ENCODE assay signal across 8 mouse cellular contexts in the genomic region with DNA sequence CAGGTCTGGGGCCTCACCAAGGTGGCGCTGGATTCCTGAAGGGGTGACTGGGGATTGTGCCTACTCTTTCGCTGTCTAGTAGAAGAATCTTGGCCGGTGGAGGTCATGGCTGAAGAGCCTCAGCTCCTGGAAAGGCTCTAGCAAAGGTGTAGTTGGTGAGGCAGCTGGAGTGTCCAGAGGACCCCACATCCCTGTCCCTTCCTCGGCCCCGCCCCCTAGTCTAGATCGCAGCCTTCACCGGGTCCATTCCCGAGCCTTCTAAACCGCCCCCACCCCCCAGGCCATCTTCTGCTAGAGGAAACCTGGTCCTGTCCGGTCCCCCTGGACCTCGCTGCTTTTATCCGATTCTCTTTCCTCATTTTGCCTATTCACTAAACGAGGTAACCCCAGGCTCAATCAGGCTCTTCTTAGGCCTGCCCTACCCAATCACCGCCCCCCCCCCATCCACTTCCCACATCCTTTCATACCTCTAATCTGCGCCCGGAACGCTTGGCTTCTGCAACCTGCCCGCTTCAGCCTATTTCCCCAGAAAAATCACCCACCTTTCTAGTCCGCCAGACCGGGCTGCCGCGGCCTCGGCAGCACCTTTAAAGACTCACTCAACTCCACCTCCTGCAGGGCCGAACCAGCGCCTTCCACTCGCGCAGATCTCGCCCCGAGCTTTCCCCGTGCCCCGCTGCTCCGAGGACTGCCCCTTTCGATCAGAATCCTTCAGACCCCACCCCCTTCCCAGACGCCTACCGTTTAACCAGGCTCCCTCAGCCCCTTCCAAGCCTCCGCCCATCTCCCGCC. TPM values are rescaled to one million over a fixed set of nuclear protein-coding genes. Genes with fewer than 3 reads are reported as not detected.
DNase-seq lines count a peak whose midpoint lies in the region; ATAC-seq and TF ChIP-seq lines count a peak whose summit lies in the region.

A gene (minus strand): TSS at position 782 of the 792 bp plus-strand sequence.

- H3K36me3 ChIP-seq in hindbrain, embryonic 13.5 days: peaks cover 13% of the 10 kb centered on the region
- H3K36me3 ChIP-seq in neural tube, embryonic 11.5 days (ENCODE audit: control insufficient read depth, insufficient read depth, low read length): no peaks in the 10 kb centered on the region

- H3K4me1 ChIP-seq in hindbrain, embryonic 13.5 days (replicated peaks): peaks cover 10% of the 10 kb centered on the region
- H3K4me1 ChIP-seq in neural tube, embryonic 11.5 days (ENCODE audit: control insufficient read depth, insufficient read depth, low read length): no peaks in the 10 kb centered on the region

- no peak for DNase-seq in gastrocnemius, postnatal 4 days (ENCODE audit: low spot score in 2 of 2)
- no peak for DNase-seq in gastrocnemius, adult 18-20 months (ENCODE audit: low spot score)
- no peak for DNase-seq in Patski (ENCODE audit: low read depth, low spot score)
- DNase-seq in left cerebral cortex, postnatal 10 days (ENCODE audit: extremely low spot score in 1 of 2, low spot score in 2 of 2): peak in 1 of 2 experiments; percentile 43
- DNase-seq in neural tube, embryonic 11.5 days (ENCODE audit: low spot score): peak; percentile 18
- DNase-seq in gastrocnemius, adult 8-10 months (ENCODE audit: low spot score in 2 of 2): no peak

- CTCF ChIA-PET in Patski (lab: Charles Lee): no interaction called here

- in situ Hi-C loops in Patski (cut with MboI; ENCODE audit: low pct_unique_long_range_greater_than_20kb): no loop called here

- H3K27me3 ChIP-seq in Patski: peaks cover 4% of the 10 kb centered on the region
- H3K27me3 ChIP-seq in hindbrain, embryonic 13.5 days: no peaks in the 10 kb centered on the region
- no peaks in the 10 kb centered on the region for H3K27me3 ChIP-seq in neural tube, embryonic 11.5 days (ENCODE audit: control insufficient read depth, insufficient read depth, low read length)

- no peak for TF ChIP-seq CTCF in Patski (IDR thresholded peaks at IDR 0.05)

- H3K9me3 ChIP-seq in hindbrain, embryonic 13.5 days: no peaks in the 10 kb centered on the region
- H3K9me3 ChIP-seq in neural tube, embryonic 11.5 days (ENCODE audit: control insufficient read depth, low read length): no peaks in the 10 kb centered on the region

- POLR2A ChIA-PET in Patski (lab: Charles Lee): interaction anchor here (0.6 kb wide), 1 partner anchor 189 kb away, joined by 3 read pairs; no protein-coding TSS in a partner anchor

- H3K27ac ChIP-seq in hindbrain, embryonic 13.5 days: peak within 1 kb of the TSS; percentile 70
- no peak within 1 kb of the TSS for H3K27ac ChIP-seq in neural tube, embryonic 11.5 days (ENCODE audit: low read depth, low read length)

- H3K9ac ChIP-seq in hindbrain, embryonic 13.5 days: peak within 1 kb of the TSS; percentile 68
- H3K9ac ChIP-seq in neural tube, embryonic 11.5 days (ENCODE audit: low read length): peak within 1 kb of the TSS; percentile 41

- intact Hi-C loops in left cerebral cortex, postnatal 10 days (cut with DNase I): no loop called here

- H3K4me3 ChIP-seq in hindbrain, embryonic 13.5 days: peak within 1 kb of the TSS; percentile 46
- H3K4me3 ChIP-seq in neural tube, embryonic 11.5 days (ENCODE audit: low read depth, low read length): peak within 1 kb of the TSS; percentile 36

- peak; percentile 89 for ATAC-seq in Patski
- no peak for ATAC-seq in erythroid progenitor cell, adult 5-6 weeks (replicated peaks; ENCODE audit: low FRiP score, poor library complexity, severe bottlenecking)
- ATAC-seq in hindbrain, embryonic 13.5 days (ENCODE audit: low FRiP score): peak; percentile 98
- ATAC-seq in neural tube, embryonic 11.5 days (ENCODE audit: insufficient read depth, low FRiP score, low TSS enrichment): peak; percentile 98

- WGBS in hindbrain, embryonic 13.5 days: 17% methylated on average over 36 of the region's 37 CpGs
- 22% methylated on average over 34 of the region's 37 CpGs for WGBS in neural tube, embryonic 11.5 days

- H3K4me2 ChIP-seq in hindbrain, embryonic 13.5 days: peak within 1 kb of the TSS; percentile 57
- H3K4me2 ChIP-seq in neural tube, embryonic 11.5 days (ENCODE audit: low read depth): peak within 1 kb of the TSS; percentile 39

RNA-seq across cellular contexts. Expression of the gene that starts here (rescaled TPM):
- total RNA-seq in gastrocnemius, postnatal 4 days (2021): 10 to 100 TPM; 11.0 to 13.1 TPM
- total RNA-seq in gastrocnemius, adult 18-20 months (2021): 1 to 10 TPM; 3.6 to 5.0 TPM
- 159 TPM for polyA plus RNA-seq in Patski (2021)
- 7.2 and 15.9 TPM in 2 replicates for total RNA-seq in erythroid progenitor cell, adult 5-6 weeks (2015; ENCODE audit: low replicate concordance)
- 13.0 and 21.8 TPM in 2 replicates for total RNA-seq in erythroid progenitor cell, adult 5-6 weeks (2017; ENCODE audit: low replicate concordance)
- 65.1 and 66.1 TPM in 2 replicates for polyA plus RNA-seq in hindbrain, embryonic 13.5 days (2015; fragmentation: Nextera tagmentation; extraction: Ambion mirVana)
- 10 to 100 TPM; 59.7 to 65.0 TPM for total RNA-seq in left cerebral cortex, postnatal 10 days (2021)
- polyA plus RNA-seq in neural tube, embryonic 11.5 days (2014; fragmentation: Nextera tagmentation; extraction: Ambion mirVana): 51.6 and 53.6 TPM in 2 replicates
- total RNA-seq in gastrocnemius, adult 8-10 months (2022): 1 to 10 TPM; 3.8 to 6.2 (median 4.2) TPM
